Mouse (Mus musculus) lung, postnatal 0 days (tissue): Measurements from ENCODE around the gene Eef1a1.

Experiments
- CTCF ChIP-seq: IDR thresholded peaks from 2 replicates; pipeline ENCODE4 v1.5.1; 2016; ENCODE audit warnings: antibody characterized with exemption, mild to moderate bottlenecking
- EP300 ChIP-seq: IDR thresholded peaks from 2 replicates; pipeline ENCODE4 v1.6.1; 2016; ENCODE audit warnings: antibody characterized with exemption, mild to moderate bottlenecking, control low read depth

DNA sequence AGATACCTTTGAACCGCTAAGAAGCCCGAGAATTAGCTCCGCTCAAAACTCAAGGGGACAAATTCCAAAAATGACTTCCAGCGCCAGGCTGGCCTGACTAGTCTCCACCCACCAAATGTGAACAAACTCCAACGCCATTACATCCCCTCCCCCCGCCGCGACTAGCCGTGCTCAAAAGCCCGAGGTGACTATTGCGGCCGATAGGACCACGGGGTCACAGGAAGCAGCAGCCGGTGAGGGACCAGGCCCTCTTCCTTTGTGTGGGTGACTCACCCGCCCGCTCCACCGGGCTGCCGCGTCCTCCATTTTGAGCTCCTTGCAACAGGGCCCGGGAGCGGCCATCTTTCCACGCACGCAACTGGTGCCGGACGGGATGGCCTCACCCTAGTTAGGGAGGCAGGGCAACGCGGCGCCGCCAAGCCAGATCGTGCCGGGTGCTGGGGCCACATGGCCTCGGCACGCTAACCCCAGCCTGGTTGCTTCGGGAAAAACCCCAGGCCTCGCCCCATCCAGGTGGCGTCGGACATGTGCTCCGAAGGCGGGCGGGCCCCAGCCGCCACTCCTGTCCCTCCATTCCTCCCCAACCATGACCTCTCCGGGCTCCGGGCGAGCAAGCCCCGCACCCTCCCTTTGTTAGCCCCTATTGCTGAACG, 8.1 kb downstream of the Eef1a1 start:
- no peak for TF ChIP-seq CTCF
- TF ChIP-seq EP300: no peak
